Mouse (Mus musculus) hindlimb bud, embryonic 11.5 days (tissue): Measurements from ENCODE around the gene Pglyrp2.

Experiments
- DNase-seq: peaks from one replicate; pipeline ENCODE4 v3.0.0-alpha.2; 2012; ENCODE audit warnings: low read depth, low spot score; ENCODE audit errors: extremely low spot score

Pglyrp2 gene

DNA sequence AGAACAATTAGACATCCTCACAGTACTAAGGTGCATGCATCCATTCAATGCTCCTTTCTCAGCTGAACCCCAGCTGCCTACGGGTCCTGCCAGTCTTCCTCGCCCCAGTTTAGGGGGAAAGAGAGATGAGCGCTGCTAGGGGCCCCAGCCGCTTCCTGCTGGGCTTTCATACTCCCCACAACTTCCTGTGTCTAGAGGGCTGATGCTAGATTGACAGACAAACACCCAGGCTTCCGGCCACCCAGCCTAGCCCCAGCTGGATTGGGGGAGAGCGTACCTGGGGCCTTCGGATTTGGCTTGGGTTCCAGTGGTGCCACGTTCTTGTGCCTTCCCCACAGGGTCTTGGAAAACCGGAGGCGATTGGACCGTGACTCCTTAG, 21.2 kb downstream of the Pglyrp2 start:
- DNase-seq: no peak

DNA sequence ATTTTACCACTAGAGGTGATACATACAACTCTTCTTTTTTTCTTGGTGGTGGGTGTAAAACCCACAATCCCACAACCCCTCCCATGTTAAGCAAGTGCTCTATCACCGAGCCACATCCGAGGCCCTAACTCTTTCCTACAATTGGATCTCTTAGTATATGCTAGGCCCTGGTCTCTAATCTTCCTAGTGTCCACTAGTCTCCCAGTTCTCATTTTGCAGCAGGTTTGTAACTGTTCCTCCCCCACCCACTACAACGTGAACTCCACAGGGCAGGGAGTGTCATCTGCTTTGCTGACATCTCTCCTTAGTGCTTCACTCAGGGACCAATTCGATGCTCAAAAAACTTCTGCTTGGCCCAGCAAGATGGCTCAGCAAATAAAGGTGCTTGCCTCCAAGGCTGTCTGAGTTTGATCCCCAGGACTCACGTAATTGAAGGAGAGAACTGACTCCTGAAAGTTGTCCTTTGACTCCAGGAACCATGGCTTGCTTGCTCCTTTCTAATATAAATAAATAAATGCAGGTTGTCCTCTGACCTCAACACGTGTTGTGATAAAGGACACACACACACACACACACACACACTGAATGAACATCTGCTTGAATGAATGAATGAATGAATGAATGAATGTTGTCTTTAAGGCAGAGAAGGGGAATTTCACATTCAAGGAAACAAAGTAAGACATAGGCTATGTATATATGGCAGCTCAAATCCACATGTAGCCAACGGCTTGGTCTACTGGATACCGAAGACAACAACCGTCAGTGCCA, 21.8 kb downstream of the Pglyrp2 start:
- DNase-seq: no peak

DNA sequence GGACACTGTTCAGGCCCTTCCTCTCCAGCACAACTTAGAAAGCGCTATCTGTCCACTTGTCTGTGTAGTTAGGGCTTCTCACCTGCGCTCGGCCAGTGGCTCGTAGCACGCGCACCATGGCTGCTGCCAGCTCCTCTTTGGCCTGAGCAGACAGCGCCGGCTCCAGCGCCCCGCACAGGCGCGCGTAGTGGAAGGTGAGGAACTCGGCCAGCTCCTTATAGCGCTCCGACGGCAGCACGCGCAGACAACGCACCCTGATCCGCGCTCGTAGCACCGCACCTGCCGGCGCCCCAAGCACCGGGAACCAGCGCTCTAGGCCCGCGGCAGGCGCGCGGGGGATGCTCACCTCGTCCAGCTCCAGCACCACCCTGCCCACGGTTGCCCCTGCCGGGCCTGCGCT, 27.7 kb downstream of the Pglyrp2 start:
- DNase-seq: no peak

- no peak for DNase-seq
These were observed 30.0 kb downstream of the Pglyrp2 start for GRCm38 (mm10) chr17:32393944-32394343.

DNA sequence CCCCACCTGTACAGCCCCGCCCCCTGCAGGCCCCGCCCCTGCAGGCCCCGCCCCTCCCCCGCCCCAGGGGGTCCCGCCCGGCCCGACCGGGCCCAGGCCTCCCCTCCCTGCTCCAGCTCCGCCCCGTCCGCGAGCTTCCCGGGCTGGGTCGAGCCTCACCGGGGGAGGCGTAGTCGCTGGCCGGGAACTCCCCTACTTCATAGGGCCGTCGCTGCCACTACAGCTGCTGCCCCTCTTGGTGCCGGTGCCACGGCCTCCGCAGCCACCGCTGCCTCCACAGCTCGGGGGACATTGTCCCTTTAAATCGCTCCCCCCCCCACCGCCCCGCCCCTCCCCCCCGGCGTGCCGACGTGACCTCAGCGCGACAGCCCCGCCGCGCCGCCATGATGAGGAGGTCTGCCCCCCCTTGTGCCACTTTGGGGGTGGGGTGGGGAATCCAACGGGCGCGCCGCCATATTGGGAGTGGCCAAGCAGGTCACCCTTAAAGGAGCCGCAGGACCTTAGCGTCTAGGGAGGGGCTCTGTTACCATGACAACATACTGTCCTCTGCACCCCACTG, 34.8 kb downstream of the Pglyrp2 start, which contains the start of gene Wiz:
Wiz (minus strand) TSS at position 339 of the 559 bp plus-strand sequence.
- DNase-seq: peak; percentile 58

DNA sequence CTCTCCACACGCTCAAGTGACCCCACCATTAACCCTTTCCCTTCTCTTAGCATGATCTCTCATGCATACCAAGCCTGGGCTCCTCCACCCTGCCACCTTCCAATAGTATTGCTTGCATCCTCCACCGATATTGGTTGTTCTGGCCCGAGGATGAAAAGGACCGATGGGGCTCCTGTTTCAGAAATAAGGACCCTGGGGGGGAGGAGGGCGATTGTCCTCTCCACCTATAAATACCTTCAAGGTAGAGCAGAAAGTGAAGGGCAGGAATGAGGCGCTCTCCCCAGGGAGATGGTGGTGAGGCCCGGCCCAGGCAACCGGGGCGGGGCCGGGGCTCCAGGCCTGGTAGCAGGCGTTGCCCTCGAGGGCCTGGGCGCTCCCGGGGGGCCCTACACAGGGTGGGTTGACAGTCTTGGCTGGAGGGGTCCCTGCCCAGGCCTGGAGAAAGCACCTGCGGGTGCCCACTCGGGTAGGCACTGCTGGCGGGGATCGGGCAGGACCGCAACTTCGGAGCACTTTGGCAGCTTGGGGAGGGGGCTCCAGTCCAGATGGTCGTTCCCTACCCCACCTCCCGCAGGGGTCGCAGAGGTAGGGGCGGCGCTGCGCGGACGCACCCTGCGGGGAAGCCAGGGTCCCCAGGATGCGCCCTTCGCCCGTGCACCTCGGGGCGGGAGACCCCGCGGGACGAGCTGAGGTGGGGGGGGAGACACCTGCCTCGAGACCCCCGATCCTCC, 35.4 kb downstream of the Pglyrp2 start:
- DNase-seq: no peak

DNA sequence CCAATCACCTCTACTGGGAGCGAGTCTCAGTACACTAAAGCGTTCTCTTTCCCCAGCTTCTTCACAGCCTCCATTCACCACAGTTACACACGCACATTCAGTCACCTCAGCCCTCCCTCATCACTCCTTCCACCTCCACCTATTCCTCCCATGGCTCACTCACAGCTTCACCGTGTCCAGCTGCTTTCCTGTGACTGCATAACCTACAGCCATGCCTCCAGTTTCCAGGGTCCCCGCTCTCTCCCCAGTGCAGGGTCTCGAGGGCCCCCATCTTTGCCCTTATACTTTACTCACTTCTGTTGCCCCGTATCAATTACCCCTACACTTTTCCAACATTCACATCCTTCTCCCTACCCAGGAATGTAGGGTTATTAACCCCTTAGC, 36.0 kb downstream of the Pglyrp2 start:
- DNase-seq: no peak

- no peak for DNase-seq
These were observed 37.1 kb downstream of the Pglyrp2 start for GRCm38 (mm10) chr17:32386659-32387432.

DNA sequence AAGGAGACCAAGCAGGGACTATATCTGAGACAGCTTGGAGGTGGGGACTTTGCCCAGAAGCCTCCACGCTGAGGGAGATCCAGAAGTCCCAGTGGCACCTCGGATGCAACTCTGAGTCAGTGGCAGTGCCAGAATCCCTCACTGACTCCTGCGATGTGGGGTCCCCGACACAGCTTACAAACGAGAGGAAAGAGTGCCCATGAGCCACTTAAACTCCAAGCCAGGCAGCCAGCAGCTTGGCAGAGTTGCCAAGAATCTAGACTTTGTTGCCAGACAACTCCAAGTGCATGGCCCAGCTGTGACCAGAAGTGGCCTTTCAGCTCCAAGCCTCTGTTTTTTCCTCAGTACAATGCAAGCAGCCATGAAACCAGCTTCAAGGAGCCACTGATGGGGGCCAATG, 40.3 kb downstream of the Pglyrp2 start:
- no peak for DNase-seq

DNA sequence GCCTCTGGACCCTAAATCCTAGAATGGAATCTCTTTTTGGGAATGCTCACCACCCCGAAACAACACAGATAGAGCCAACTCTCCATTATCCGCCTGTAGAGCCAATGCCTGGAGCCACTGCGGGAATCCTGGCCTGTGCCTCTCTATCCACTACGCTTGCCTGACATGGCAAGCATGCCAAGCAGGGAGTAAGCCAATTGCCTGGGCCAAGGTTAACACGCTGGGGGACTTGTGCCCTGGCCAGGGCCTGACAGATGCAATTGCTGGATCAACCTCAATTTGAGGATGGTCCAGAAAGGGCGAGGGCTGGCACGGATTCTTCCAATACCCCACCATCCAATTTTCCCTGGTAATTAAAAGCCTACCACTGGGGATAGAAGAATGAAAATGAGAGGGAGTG, 41.4 kb downstream of the Pglyrp2 start:
- no peak for DNase-seq

GRCm38 (mm10) chr17:32378786-32379185, 45.2 kb downstream of the Pglyrp2 start:
- no peak for DNase-seq

DNA sequence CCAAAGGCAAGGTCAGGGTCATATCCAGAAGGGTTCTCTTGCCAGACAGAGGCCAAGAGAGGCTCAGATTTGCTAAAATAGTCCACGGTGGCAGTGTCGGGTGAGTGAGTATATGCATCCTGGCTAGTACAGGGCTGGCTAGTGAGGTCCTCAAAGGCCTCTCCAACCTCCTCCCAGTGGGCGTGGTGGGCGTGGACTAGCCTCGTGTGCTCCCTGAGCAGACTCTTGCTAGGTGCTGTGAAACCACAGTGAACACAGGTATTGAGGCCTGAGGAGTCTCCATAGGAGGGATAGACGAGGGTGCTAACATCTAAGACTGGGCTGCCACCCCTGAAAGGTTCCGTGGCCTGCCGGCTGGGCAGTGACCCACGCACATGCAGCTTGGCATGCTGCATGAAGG, 46.8 kb downstream of the Pglyrp2 start:
- no peak for DNase-seq

- no peak for DNase-seq
These were observed 47.5 kb downstream of the Pglyrp2 start for GRCm38 (mm10) chr17:32376475-32376874.

GRCm38 (mm10) chr17:32368991-32369578, 54.9 kb downstream of the Pglyrp2 start:
- DNase-seq: no peak

DNA sequence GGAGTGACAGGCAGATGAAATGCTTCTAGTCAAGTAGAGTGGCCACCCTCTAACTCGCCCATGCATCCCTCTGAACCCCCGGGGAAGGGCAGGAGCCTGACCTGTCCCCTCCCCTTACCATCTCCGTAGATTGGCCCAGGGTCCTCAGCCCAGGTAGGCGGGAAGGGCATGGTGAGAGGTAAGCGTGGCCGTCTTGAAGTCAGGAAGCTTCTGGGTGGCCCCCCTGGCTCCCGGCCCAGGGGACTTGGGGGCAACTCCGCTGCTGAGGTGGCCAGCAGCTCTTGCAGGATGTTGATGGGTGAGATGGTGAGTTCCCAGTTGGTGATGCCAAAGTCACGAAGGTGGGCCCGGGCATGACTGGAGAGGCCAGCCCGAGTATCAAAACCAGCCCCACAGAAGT, 56.3 kb downstream of the Pglyrp2 start:
- DNase-seq: no peak

DNA sequence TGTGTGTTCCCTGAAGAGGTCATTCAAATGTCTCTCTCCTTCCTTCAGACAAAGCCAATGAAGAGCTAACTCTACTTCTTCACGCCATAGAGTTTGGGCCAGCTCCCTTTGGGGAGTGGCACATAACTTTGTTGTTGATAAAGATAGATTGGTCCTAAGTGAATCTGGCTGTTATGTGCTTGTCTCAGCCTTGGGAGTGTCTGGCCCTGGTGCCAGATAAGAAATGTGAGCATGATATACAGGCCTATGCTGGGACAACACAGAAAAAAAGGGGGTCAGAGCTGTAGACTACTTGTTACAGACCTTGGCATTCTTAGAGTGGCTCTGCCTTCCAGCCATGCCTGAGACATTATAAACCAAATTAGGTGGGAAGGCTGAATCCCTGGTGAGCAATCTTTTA, 58.7 kb downstream of the Pglyrp2 start:
- no peak for DNase-seq

GRCm38 (mm10) chr17:32364850-32365249, 59.1 kb downstream of the Pglyrp2 start:
- DNase-seq: no peak

- peak; percentile 82 for DNase-seq
These were observed 59.6 kb downstream of the Pglyrp2 start for GRCm38 (mm10) chr17:32364331-32364730.

DNA sequence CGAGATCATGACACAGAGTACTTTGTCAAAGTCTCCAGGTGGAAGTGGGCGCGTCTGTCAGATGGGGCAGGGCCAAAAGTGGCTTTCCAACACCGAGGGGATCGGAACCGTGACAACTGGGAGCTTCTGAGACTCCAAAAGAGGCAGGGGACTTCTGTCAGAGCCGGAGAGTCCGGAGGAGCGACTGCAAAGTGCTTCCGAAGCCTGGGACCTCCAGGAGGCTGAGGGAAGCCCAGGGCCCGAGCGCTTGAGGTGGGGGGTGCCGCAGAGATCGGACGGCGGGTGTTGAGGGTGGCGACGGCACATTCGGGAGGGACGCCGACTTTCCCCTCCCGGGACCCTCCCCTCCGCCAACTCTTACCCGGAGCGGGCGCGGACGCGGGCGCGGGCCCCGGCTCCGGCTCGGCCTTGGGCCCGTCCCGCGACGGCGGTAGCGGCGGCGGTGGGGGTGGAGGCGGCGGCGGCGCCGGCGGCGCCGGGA, 60.1 kb downstream of the Pglyrp2 start:
- DNase-seq: no peak

- no peak for DNase-seq
These were observed 61.3 kb downstream of the Pglyrp2 start for GRCm38 (mm10) chr17:32362686-32363085.
